27 mouse cellular contexts compared by ENCODE assay signal in the genomic region with DNA sequence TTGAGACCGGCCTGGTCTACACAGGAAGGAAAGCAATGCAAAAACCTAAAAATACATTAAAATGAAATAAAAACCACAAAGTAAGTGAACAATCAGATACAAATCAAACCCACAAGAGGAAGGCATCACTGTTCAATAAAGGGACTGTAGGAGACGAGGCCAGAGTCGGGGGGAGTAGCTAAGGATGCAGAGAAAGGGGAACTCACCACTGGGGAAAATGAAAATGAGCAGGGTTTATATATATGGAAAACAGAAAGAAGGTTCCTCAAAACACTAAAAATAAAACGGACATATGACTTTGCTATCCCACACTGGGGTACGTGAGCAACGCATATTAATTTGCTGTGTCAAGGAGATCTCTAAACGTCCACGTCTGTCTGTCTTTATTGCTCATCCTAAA. TPM values are rescaled to one million over a fixed set of nuclear protein-coding genes. Genes with fewer than 3 reads are reported as not detected.
"Had no signal": no experiment of that assay in that cellular context is flagged by ENCODE, and none has a peak within 500 bp of the region (broad histone marks: within the 10 kb centered on the region; RNA-seq: fewer than 3 reads in every experiment).

No protein-coding gene starts in this region.

- ATAC-seq: intestine, postnatal 0 days; liver, postnatal 0 days; midbrain, embryonic 13.5 days had no signal

- H3K4me2 ChIP-seq: limb, embryonic 12.5 days; limb, embryonic 15.5 days; liver, embryonic 11.5 days; lung, embryonic 15.5 days; midbrain, embryonic 13.5 days; neural tube, embryonic 12.5 days; neural tube, embryonic 15.5 days had no signal

- H3K4me3 ChIP-seq: layer of hippocampus, adult 2 months; left cerebral cortex, adult 2 months; limb, embryonic 12.5 days; limb, embryonic 15.5 days; lung, embryonic 15.5 days; megakaryocyte, embryonic 14.5 days; midbrain, embryonic 10.5 days; midbrain, embryonic 13.5 days; neural tube, embryonic 12.5 days; neural tube, embryonic 15.5 days had no signal

- H3K9me3 ChIP-seq: limb, embryonic 12.5 days; limb, embryonic 15.5 days; lung, embryonic 15.5 days; megakaryocyte, embryonic 14.5 days; midbrain, embryonic 10.5 days; midbrain, embryonic 13.5 days; neural tube, embryonic 12.5 days; neural tube, embryonic 15.5 days had no signal

- H3K27me3 ChIP-seq: limb, embryonic 12.5 days; limb, embryonic 15.5 days; lung, embryonic 15.5 days; megakaryocyte, embryonic 14.5 days; midbrain, embryonic 13.5 days; neural tube, embryonic 12.5 days; neural tube, embryonic 15.5 days had no signal

- H3K27ac ChIP-seq: kidney, postnatal 0 days; layer of hippocampus, adult 2 months; left cerebral cortex, adult 2 months; limb, embryonic 12.5 days; limb, embryonic 15.5 days; lung, embryonic 15.5 days; midbrain, embryonic 10.5 days; midbrain, embryonic 13.5 days; neural tube, embryonic 12.5 days; neural tube, embryonic 15.5 days had no signal

- H3K36me3 ChIP-seq: limb, embryonic 12.5 days; limb, embryonic 15.5 days; lung, embryonic 15.5 days; midbrain, embryonic 10.5 days; midbrain, embryonic 13.5 days; neural tube, embryonic 12.5 days; neural tube, embryonic 15.5 days had no signal

- H3K4me1 ChIP-seq: limb, embryonic 12.5 days; midbrain, embryonic 10.5 days; midbrain, embryonic 13.5 days; neural tube, embryonic 12.5 days had no signal

- H3K9ac ChIP-seq: limb, embryonic 12.5 days; limb, embryonic 15.5 days; liver, embryonic 14.5 days; liver, postnatal 0 days; lung, embryonic 15.5 days; midbrain, embryonic 13.5 days; neural tube, embryonic 12.5 days; neural tube, embryonic 15.5 days had no signal

- DNase-seq: kidney, adult 2 months; kidney, postnatal 25 days; layer of hippocampus, postnatal 36 days; left cerebral cortex, postnatal 4 days; liver, postnatal 0 days; lung, postnatal 10 days; lung, postnatal 36 days; right cerebral cortex, adult 18-20 months; right cerebral cortex, postnatal 14 days; right cerebral cortex, postnatal 4 days; thymus, postnatal 36 days had no signal

RNA-seq across cellular contexts. Expression of gene Icam4, which starts 32.1 kb away (rescaled TPM):
- total RNA-seq: left cerebral cortex, postnatal 4 days; midbrain, postnatal 0 days had no signal
- polyA plus RNA-seq: neural tube, embryonic 15.5 days had no signal

RNA-seq across cellular contexts. Expression of gene Icam5, which starts 34.8 kb away (rescaled TPM):
- polyA plus RNA-seq: limb, embryonic 12.5 days; midbrain, embryonic 10.5 days; stomach, embryonic 14.5 days had no signal
